Mouse (Mus musculus): ENCODE measurements around the gene Col20a1. TPM values are rescaled to one million over a fixed set of nuclear protein-coding genes. Genes with fewer than 3 reads are reported as not detected.

Gene Col20a1
- polyA plus RNA-seq, 1 experiment: 2.9 TPM

- H3K27ac ChIP-seq (ENCODE audit: insufficient read depth, low read depth, low read length): no peak overlapping the region
- no peaks in the 10 kb centered on the region for H3K27me3 ChIP-seq (ENCODE audit: control insufficient read depth, insufficient read depth, low read length)
- no peak for TF ChIP-seq POLR2A (IDR thresholded peaks at IDR 0.05; ENCODE audit: low read depth, low read length)
- no peak for TF ChIP-seq CTCF (IDR thresholded peaks at IDR 0.05; ENCODE audit: extremely low read depth, insufficient read length, insufficient replicate concordance, low read depth, low read length)
- no peak overlapping the region for H3K4me3 ChIP-seq (ENCODE audit: low read depth, low read length)
- 28% methylated on average over 5 of the region's 5 CpGs for WGBS
- no peaks in the 10 kb centered on the region for H3K36me3 ChIP-seq (ENCODE audit: control insufficient read depth, insufficient read depth, low read length)
- no peaks in the 10 kb centered on the region; the same call in 1 of the 2 replicates for H3K4me1 ChIP-seq (ENCODE audit: control insufficient read depth, insufficient read depth, insufficient read length, low read length)
Observed at GRCm38 (mm10) chr2:181032407-181032806, 46.1 kb downstream of the Col20a1 start.

- no peak for TF ChIP-seq CTCF (IDR thresholded peaks at IDR 0.05; ENCODE audit: extremely low read depth, insufficient read length, insufficient replicate concordance, low read depth, low read length)
- TF ChIP-seq POLR2A (IDR thresholded peaks at IDR 0.05; ENCODE audit: low read depth, low read length): no peak
- Histone ChIP-seq H3K4me1 (ENCODE audit: control insufficient read depth, insufficient read depth, insufficient read length, low read length) (no peaks in the 10 kb centered on the region; the same call in 1 of the 2 replicates), H3K4me3 (ENCODE audit: low read depth, low read length) (no peak overlapping the region), H3K36me3 (ENCODE audit: control insufficient read depth, insufficient read depth, low read length) (no peaks in the 10 kb centered on the region), H3K27ac (ENCODE audit: insufficient read depth, low read depth, low read length) (no peak overlapping the region), H3K27me3 (ENCODE audit: control insufficient read depth, insufficient read depth, low read length) (peaks cover 4% of the 10 kb centered on the region; the same call in 1 of the 2 replicates)
- 31% methylated on average over 6 of the region's 6 CpGs for WGBS
Observed at GRCm38 (mm10) chr2:181033310-181033709, 47.0 kb downstream of the Col20a1 start.

GRCm38 (mm10) chr2:181035186-181035585 is 48.9 kb downstream of the Col20a1 start:
- Histone ChIP-seq H3K4me3 (ENCODE audit: low read depth, low read length) (no peak overlapping the region), H3K4me1 (ENCODE audit: control insufficient read depth, insufficient read depth, insufficient read length, low read length) (no peaks in the 10 kb centered on the region; the same call in none of the 2 replicates), H3K27ac (ENCODE audit: insufficient read depth, low read depth, low read length) (no peak overlapping the region), H3K36me3 (ENCODE audit: control insufficient read depth, insufficient read depth, low read length) (no peaks in the 10 kb centered on the region), H3K27me3 (ENCODE audit: control insufficient read depth, insufficient read depth, low read length) (peaks cover 22% of the 10 kb centered on the region)
- TF ChIP-seq POLR2A (IDR thresholded peaks at IDR 0.05; ENCODE audit: low read depth, low read length) (no peak), CTCF (IDR thresholded peaks at IDR 0.05; ENCODE audit: extremely low read depth, insufficient read length, insufficient replicate concordance, low read depth, low read length) (no peak)
- WGBS: 80% methylated on average over 7 of the region's 7 CpGs

GRCm38 (mm10) chr2:181036561-181036960 is 50.2 kb downstream of the Col20a1 start:
- Histone ChIP-seq H3K36me3 (ENCODE audit: control insufficient read depth, insufficient read depth, low read length) (no peaks in the 10 kb centered on the region), H3K27me3 (ENCODE audit: control insufficient read depth, insufficient read depth, low read length) (peaks cover 22% of the 10 kb centered on the region), H3K4me1 (ENCODE audit: control insufficient read depth, insufficient read depth, insufficient read length, low read length) (no peaks in the 10 kb centered on the region; the same call in none of the 2 replicates), H3K27ac (ENCODE audit: insufficient read depth, low read depth, low read length) (no peak overlapping the region), H3K4me3 (ENCODE audit: low read depth, low read length) (no peak overlapping the region)
- WGBS: 62% methylated on average over 6 of the region's 6 CpGs
- TF ChIP-seq POLR2A (IDR thresholded peaks at IDR 0.05; ENCODE audit: low read depth, low read length) (no peak), CTCF (IDR thresholded peaks at IDR 0.05; ENCODE audit: extremely low read depth, insufficient read length, insufficient replicate concordance, low read depth, low read length) (no peak)

- H3K27ac ChIP-seq (ENCODE audit: insufficient read depth, low read depth, low read length): no peak overlapping the region
- H3K4me1 ChIP-seq (ENCODE audit: control insufficient read depth, insufficient read depth, insufficient read length, low read length): no peaks in the 10 kb centered on the region; the same call in 1 of the 2 replicates
- H3K27me3 ChIP-seq (ENCODE audit: control insufficient read depth, insufficient read depth, low read length): peaks cover 22% of the 10 kb centered on the region
- 2% methylated on average over 62 of the region's 63 CpGs for WGBS
- H3K36me3 ChIP-seq (ENCODE audit: control insufficient read depth, insufficient read depth, low read length): no peaks in the 10 kb centered on the region
- no peak for TF ChIP-seq CTCF (IDR thresholded peaks at IDR 0.05; ENCODE audit: extremely low read depth, insufficient read length, insufficient replicate concordance, low read depth, low read length)
- TF ChIP-seq POLR2A (IDR thresholded peaks at IDR 0.05; ENCODE audit: low read depth, low read length): no peak
- peak overlapping the region; percentile 29 for H3K4me3 ChIP-seq (ENCODE audit: low read depth, low read length)
Observed at GRCm38 (mm10) chr2:181038644-181039355, 52.5 kb downstream of the Col20a1 start.

GRCm38 (mm10) chr2:181039356-181039680 is 53.0 kb downstream of the Col20a1 start:
- Histone ChIP-seq H3K27me3 (ENCODE audit: control insufficient read depth, insufficient read depth, low read length) (peaks cover 22% of the 10 kb centered on the region), H3K27ac (ENCODE audit: insufficient read depth, low read depth, low read length) (no peak overlapping the region), H3K4me3 (ENCODE audit: low read depth, low read length) (peak overlapping the region; percentile 29; the same call in 1 of the 2 replicates), H3K36me3 (ENCODE audit: control insufficient read depth, insufficient read depth, low read length) (no peaks in the 10 kb centered on the region), H3K4me1 (ENCODE audit: control insufficient read depth, insufficient read depth, insufficient read length, low read length) (no peaks in the 10 kb centered on the region; the same call in 1 of the 2 replicates)
- TF ChIP-seq POLR2A (IDR thresholded peaks at IDR 0.05; ENCODE audit: low read depth, low read length) (no peak), CTCF (IDR thresholded peaks at IDR 0.05; ENCODE audit: extremely low read depth, insufficient read length, insufficient replicate concordance, low read depth, low read length) (no peak)
- WGBS: 4% methylated on average over 16 of the region's 16 CpGs

GRCm38 (mm10) chr2:181041941-181042340 is 55.6 kb downstream of the Col20a1 start:
- no peak for TF ChIP-seq POLR2A (IDR thresholded peaks at IDR 0.05; ENCODE audit: low read depth, low read length)
- no peak for TF ChIP-seq CTCF (IDR thresholded peaks at IDR 0.05; ENCODE audit: extremely low read depth, insufficient read length, insufficient replicate concordance, low read depth, low read length)
- 27% methylated on average over 7 of the region's 7 CpGs for WGBS
- Histone ChIP-seq H3K4me3 (ENCODE audit: low read depth, low read length) (no peak overlapping the region), H3K36me3 (ENCODE audit: control insufficient read depth, insufficient read depth, low read length) (no peaks in the 10 kb centered on the region), H3K27ac (ENCODE audit: insufficient read depth, low read depth, low read length) (no peak overlapping the region), H3K4me1 (ENCODE audit: control insufficient read depth, insufficient read depth, insufficient read length, low read length) (no peaks in the 10 kb centered on the region; the same call in 1 of the 2 replicates), H3K27me3 (ENCODE audit: control insufficient read depth, insufficient read depth, low read length) (peaks cover 22% of the 10 kb centered on the region)
